Mouse (Mus musculus) layer of hippocampus, adult 2 months (tissue): Measurements from ENCODE around the gene Ldlrad3. TPM values are rescaled to one million over a fixed set of nuclear protein-coding genes. Genes with fewer than 3 reads are reported as not detected.

Source experiments
- DNase-seq, 2 experiments: peaks; one replicate each; pipeline ENCODE4 v3.0.0; 2022; ENCODE audit warnings: low spot score in 2 of 2
- H3K27ac ChIP-seq: fragments of 200-600 bp; 2 replicates; pipeline ENCODE4 v1.8.1; 2022
- H3K4me3 ChIP-seq: fragments of 200-600 bp; 2 replicates; pipeline ENCODE4 v1.8.1; 2022; ENCODE audit warnings: mild to moderate bottlenecking
- CTCF ChIP-seq: fragments of 200-600 bp; conservative IDR thresholded peaks from 2 replicates; pipeline ENCODE4 v1.8.1; 2022; ENCODE audit warnings: antibody characterized with exemption, mild to moderate bottlenecking, moderate library complexity
- total RNA-seq, 2 experiments: library from RNA; stranded (reverse); gene quantifications; 2 replicates each; pipeline ENCODE4 v1.2.3; 2021

Ldlrad3 gene
- total RNA-seq, 2 experiments from 2014 or later = 9.3 to 11.2 TPM

DNA sequence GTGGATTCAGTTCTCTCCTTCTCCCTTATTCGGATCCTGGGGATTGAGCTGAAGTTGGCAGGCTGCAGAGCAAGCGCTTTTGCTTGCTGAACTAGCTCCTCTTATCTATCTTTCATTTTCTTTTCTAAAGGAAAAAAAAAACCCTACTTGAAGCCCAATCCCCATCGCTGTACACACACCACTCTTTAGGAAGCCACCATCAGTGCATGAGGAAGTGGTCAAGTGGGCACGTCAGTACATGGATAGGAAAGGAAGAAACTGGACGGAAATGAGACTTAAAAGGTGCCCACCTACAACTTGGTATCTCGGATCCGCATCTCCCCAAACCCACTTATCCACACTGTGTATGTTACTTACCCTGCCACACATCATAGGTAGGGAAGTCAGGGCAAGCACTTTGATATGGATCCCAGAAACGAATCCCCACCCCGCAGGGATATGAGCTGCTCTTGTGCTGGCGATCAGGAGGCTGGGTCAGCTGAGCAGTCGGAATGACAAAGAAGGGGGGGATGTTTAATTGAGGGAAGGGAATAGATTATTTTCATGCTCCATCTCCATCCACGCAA is 183.7 kb downstream of the Ldlrad3 start:
- Histone ChIP-seq H3K27ac (peak overlapping the region; percentile 81), H3K4me3 (peak overlapping the region; percentile 20; the same call in 1 of the 2 replicates)
- TF ChIP-seq CTCF = no peak
- no peak for DNase-seq

DNA sequence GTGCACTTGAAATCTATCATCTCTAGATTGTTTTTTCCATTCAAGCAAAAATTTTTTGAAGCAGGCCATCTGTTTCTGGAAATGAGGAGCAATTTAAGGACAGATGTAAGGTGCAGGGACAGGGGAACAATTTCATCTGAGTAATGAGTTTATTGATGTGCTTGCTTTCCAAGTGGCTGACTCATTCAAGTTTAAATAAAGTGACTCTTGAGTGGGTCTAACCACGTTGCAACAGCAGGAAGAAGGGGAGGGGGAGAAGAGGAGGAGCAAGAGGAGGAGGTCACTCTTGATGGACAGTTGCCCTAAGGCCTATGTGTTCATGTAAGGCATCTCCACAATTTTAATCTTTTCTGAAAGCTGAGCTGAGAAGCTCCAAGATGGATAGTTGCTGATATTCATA is 184.5 kb downstream of the Ldlrad3 start:
- TF ChIP-seq CTCF = no peak
- H3K27ac ChIP-seq = peak overlapping the region; percentile 52; the same call in 1 of the 2 replicates

DNA sequence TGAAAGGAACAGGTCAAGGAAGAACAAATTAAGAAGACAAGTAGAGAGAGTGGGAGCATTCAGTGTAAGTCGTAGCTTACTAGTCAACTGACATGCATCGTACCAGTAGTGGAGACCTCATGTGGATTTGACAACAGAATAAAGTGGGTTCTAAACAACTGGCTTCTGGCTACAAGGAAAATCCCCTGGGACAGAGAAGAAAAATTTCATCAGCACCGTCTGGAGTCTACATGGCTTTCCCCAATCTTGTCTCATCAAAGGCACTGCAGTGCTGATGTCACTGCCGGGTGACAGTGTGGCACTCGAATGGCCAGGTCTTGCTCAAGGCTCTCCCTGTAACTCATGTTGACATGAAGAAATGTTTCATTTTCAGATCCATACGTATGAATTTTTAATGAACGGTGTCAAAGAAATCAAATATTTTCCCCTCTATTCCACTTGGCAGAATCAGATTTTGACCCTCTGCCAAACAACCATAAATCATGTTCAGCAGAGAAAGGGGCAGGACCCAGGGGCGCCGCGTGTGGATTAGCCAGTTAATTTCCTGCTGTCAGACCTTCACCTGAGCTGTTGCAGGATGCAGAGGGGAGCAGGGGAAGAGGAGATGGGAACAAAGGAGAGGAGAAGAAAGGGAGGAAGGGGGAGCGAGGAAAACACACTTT is 187.1 kb downstream of the Ldlrad3 start:
- Histone ChIP-seq H3K27ac (no peak overlapping the region), H3K4me3 (no peak overlapping the region)
- TF ChIP-seq CTCF = no peak

More for the DNA sequence above, 184.5 kb downstream of the Ldlrad3 start:
- H3K4me3 ChIP-seq = no peak overlapping the region
- no peak for DNase-seq

DNA sequence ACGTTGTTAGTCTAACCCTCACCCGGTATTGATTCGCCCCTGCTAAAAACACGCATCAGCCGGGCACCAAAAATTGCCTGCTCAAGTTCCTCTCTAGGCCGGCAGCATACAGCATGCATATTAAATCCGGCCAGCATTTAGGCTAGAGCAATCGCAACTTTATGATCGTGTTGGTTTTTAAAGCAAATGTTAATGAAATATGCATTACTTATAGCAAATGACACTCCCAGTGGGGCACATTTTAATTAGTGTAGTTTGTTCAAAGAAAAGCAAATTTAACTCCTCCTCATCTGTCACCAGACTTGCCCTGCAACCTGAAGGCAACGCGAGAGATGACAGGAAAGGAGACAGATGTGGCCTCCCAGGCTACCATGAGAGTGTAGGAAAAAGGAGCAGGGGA is 189.2 kb downstream of the Ldlrad3 start:
- TF ChIP-seq CTCF = no peak
- H3K4me3 ChIP-seq = no peak overlapping the region
- no peak overlapping the region for H3K27ac ChIP-seq
- DNase-seq = no peak

More for the DNA sequence above, 187.1 kb downstream of the Ldlrad3 start:
- no peak for DNase-seq

DNA sequence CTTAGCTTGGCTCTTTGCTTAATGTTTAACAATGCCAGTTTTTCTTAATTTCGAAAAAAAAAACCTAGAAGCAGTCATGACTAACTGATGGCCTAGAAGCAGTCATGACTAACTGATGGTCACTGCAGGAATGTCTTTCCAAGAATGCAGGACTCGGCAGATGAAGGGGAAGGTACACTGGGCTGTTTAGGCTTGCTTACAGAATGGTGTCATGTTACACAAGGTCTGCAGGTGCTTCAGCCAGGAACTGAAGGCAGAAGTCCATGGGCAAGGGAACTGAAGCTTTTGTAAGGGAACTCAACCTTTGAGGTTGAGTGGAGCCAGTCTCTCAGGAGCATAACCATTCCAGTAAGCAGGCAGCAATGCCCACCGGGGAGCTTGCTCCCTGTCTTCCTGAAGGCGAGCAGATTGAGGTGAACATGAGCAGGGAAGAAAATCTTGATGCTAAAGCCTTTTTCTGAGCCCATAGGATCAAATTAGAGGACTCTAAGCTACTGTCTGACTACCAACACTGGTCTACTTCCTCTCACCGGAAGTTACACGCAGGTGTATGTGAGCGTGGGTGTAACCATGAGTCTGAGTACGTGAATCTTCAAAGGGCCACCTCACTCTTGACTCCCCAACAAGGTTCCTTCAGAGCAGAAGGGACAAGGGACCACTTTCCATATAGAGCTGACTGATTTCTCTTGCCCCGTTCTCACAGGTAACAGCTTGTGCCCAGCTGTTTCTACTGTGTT is 193.4 kb downstream of the Ldlrad3 start:
- no peak overlapping the region for H3K4me3 ChIP-seq
- no peak for DNase-seq
- no peak overlapping the region for H3K27ac ChIP-seq
- TF ChIP-seq CTCF = no peak

DNA sequence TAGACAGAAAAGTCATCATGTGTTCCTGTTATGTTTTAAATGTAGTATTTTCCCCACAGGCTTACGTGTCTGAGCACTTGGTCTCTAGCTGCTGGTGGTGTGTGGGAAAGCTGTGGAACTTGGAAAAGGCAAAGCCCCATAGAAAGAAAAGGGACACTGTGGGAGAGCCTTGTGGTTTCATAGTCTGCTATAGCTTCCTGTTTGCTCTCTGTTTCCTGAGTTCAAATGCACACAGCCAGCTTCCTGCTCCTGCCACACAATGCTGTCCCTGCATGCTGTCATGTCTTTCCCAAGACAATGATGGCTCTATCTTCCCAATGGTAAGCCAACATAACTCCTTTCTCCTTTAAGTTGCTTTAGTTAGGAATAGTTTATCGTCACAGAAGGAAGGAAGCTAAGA is 194.5 kb downstream of the Ldlrad3 start:
- Histone ChIP-seq H3K4me3 (no peak overlapping the region), H3K27ac (no peak overlapping the region)
- TF ChIP-seq CTCF = no peak
- no peak for DNase-seq

DNA sequence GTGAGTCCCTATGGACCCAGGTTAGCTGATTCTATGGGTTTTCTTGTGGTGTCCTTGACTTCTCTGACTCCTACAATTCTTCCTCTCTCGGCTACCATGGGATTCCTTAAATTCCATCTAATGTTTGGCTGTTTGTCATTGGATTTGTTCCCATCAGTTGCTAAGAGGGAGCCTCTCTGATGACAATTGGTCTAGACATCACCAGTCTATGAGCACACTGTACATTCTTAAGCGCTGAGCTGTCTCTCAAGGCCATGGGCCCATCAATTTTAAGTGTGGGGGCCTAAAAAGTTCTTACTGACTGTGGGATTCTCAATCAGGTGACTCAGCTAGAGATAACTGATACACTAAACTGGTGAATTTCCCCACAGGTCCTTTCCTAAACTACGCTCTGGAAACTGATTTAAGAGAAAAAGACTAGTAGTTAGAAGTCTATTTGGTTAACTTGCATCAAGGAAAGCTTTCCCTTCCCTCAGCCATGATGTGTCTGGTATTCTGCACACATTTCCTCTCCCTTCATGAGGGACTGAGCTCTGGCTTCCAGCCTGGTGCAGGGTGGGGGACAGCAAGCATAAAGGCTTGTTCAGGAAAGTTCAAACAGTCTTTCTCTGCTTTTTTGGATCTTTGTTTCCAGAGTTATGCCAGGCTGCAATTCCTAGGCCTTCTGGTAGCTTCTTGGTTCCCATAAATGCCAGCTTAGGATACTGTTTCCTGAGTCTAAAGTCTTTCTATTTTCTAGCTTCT is 199.7 kb downstream of the Ldlrad3 start:
- H3K4me3 ChIP-seq = no peak overlapping the region
- H3K27ac ChIP-seq = peak overlapping the region; percentile 46; the same call in 1 of the 2 replicates
- TF ChIP-seq CTCF = no peak
- DNase-seq = no peak

DNA sequence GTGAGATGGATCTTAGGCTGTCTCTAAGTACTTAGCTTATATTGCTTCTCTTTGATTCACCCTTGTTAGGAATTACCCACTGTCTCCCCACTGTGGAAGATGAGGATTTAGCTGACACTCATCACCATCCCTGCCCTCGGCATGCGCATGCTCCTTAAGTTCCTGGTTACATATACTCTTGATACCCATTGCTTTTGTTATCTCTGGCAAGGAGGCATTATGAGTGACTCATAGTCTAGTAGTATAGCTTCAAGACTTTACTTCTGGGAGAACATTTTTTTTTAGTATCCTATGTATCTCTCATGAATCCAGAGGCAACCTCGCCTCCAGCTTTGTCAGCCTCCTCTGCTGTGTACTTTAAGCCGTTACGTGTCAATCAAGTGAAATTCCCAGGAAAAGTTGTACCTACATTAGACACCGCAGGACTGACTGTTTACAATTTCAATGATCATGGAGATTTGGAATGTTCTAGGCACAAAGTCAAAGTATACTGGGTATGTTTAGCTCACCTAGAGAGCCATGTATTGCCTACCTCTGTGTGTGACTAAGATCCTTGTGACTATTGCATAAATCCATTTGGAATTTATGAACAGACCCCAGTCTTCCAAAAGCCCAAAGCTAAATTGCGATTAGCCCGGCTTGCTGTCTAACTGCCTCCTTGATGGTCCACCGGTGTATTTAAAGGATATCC is 202.2 kb downstream of the Ldlrad3 start:
- DNase-seq = no peak
- TF ChIP-seq CTCF = no peak
- Histone ChIP-seq H3K27ac (peak overlapping the region; percentile 79), H3K4me3 (no peak overlapping the region)

DNA sequence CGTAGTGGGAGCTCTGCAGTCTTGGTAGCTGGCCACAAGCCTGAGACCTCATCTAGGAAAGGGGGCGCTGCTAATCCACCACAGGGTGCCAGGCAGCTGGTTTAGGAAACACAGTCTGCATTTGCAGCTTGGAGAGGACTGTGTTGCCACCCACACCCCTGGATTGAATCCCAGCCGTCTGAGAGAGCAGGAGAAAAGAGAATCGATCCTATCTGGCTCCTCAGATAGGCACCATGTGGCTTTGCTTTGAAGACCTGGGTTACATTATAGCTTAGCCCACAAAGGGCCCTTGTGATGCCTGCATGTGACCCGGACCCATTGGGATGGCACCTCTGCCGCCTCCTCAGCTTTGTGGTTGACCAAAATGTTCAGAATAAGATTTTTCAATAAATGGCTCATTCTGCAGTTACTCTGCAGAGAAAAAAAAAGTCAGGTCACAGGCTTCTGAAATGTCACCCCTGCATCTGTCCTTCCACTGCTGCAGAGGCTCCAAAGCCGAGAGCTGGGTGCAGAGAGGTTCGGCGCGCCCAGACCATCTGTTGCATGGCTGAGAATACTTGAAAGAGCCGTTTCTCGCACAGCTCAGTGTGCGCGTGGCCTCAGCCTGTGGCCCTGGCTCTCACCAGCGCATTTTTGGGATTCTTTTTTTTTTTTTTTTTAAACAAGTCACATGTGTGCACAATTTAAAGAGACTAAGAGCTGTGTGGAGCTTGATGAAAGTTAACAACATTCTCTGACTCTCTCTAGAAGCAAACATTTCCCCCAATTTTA is 202.9 kb downstream of the Ldlrad3 start:
- H3K27ac ChIP-seq = peak overlapping the region; percentile 79
- DNase-seq = peak; percentile 90 to 94
- H3K4me3 ChIP-seq = no peak overlapping the region
- peak; percentile 74 for TF ChIP-seq CTCF

DNA sequence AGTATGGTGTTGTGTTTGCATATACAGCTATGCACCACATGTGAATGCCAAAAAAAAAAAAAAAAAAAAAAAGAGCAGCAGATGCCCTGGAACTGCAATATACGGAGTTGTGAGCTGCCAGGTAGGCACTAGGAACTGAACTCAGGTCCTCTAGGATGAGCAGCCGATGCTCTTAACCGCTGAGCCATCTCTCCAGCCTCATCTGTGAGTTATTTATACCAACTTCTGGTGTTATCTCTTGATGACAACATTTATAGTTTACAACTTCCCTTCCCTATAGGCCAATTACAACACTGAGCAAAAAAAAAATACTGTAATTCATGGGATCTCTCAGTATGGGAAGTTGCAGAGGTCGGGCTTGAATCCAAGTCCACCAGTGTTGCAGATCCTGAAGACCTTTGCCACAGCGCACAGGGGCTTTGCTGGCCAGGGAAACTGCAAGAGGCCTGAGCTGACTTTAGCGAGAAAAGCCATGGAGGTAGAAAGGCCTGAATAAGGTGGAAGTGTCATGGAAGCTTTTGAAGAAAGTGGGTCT is 204.2 kb downstream of the Ldlrad3 start:
- no peak for TF ChIP-seq CTCF
- DNase-seq = no peak
- peak overlapping the region; percentile 79; the same call in 1 of the 2 replicates for H3K27ac ChIP-seq
- no peak overlapping the region for H3K4me3 ChIP-seq

DNA sequence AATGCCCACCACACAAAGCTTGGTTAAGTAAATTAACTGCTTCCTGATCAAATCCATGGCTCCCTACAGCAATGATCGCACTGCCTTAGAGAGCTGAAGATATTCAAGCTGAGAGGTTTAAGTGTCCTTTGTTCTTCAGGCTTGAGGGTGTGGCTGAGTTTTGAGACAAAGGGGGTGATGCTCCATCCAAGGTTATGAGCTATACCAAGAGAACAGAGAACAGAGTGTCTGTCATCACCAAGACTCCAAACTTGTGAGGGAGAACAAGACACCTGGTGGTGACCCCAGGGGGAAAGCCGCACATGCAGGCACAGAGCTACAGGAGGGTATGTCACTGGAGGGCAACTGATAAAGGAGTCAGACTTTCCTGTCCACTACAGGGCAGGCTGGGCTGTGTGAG is 205.0 kb downstream of the Ldlrad3 start:
- DNase-seq = no peak
- Histone ChIP-seq H3K27ac (no peak overlapping the region), H3K4me3 (no peak overlapping the region)
- no peak for TF ChIP-seq CTCF
